ENCODE assay signal across 8 mouse cellular contexts in the genomic region with DNA sequence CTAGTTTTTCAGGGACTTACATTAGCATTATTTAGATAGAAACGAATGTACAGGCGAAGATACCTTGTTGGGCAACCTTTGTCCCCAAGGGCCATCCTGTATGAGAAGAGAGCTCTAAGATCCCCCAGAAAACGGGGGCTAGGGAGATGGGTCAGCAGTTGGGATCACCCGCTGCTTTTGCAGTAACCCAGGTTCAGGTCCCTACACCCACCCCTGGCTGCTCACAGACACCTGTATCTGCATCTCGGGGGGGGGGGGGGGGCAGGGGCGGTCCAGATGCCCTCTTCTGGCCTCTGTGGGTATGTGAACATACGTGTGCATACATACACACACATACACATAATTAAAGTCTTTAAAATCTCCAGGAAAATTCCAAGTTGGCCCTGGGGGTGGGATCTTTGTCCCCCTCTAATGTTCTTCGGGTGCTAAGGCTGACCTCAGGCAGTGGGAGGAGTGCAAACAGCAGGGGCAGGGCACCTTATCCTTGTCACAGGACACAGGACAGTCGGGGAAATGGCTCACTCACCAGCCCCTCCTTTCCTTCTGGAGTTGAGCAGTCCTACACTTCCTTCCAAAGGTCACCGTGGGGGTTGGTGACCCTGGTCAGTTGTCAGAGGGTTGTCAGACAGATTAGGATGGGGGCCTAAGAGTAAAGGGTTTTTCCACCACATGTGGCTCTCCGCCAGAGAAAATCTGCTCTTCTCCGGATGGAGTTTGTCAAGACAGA. TPM values are rescaled to one million over a fixed set of nuclear protein-coding genes. Genes with fewer than 3 reads are reported as not detected.
DNase-seq lines count a peak whose midpoint lies in the region; ATAC-seq lines count a peak whose summit lies in the region.

No protein-coding gene starts in this region.

- 13% methylated on average over 12 of the region's 12 CpGs for WGBS in intestine, embryonic 16.5 days
- WGBS in liver, embryonic 16.5 days (ENCODE audit: insufficient replicate concordance), result 4% methylated on average over 11 of the region's 12 CpGs
- 24% methylated on average over 12 of the region's 12 CpGs for WGBS in neural tube, embryonic 12.5 days

- peak overlapping the region; percentile 87 for H3K9ac ChIP-seq in intestine, embryonic 16.5 days (ENCODE audit: low read depth, low read length)
- peak overlapping the region; percentile 95 for H3K9ac ChIP-seq in liver, embryonic 16.5 days (ENCODE audit: low read depth, low read length)
- H3K9ac ChIP-seq in neural tube, embryonic 12.5 days, result no peak overlapping the region

- peak; percentile 72 for DNase-seq in adipocyte (ENCODE audit: low spot score)
- DNase-seq in c-Kit-negative CD71-positive TER-119-positive erythroid progenitor cells, embryonic 14.5 days (ENCODE audit: low read depth, low spot score), result peak; percentile 58
- DNase-seq in heart, adult 11 months, result peak; percentile 99
- DNase-seq in frontal cortex, postnatal 14 days (ENCODE audit: low spot score in 2 of 2), result no peak
- DNase-seq in right cerebral cortex, postnatal 4 days, result no peak

- peaks cover 24% of the 10 kb centered on the region for H3K4me1 ChIP-seq in intestine, embryonic 16.5 days (ENCODE audit: control insufficient read depth, insufficient read depth, low read length)
- H3K4me1 ChIP-seq in liver, embryonic 16.5 days (ENCODE audit: control insufficient read depth, low read depth, low read length), result peaks cover 35% of the 10 kb centered on the region
- H3K4me1 ChIP-seq in neural tube, embryonic 12.5 days, result peaks cover 11% of the 10 kb centered on the region; the same call in 1 of the 2 replicates

- H3K36me3 ChIP-seq in intestine, embryonic 16.5 days (ENCODE audit: control insufficient read depth, insufficient read depth, low read length), result peaks cover 4% of the 10 kb centered on the region
- peaks cover 13% of the 10 kb centered on the region for H3K36me3 ChIP-seq in liver, embryonic 16.5 days (ENCODE audit: control insufficient read depth, insufficient read depth)
- no peaks in the 10 kb centered on the region for H3K36me3 ChIP-seq in neural tube, embryonic 12.5 days

- H3K4me2 ChIP-seq in intestine, embryonic 16.5 days (ENCODE audit: low read depth, low read length), result peak overlapping the region; percentile 81
- H3K4me2 ChIP-seq in liver, embryonic 16.5 days (ENCODE audit: low read depth, low read length), result peak overlapping the region; percentile 86
- peak overlapping the region; percentile 58 for H3K4me2 ChIP-seq in neural tube, embryonic 12.5 days (replicated peaks)

- peak; percentile 57 for ATAC-seq in intestine, embryonic 16.5 days
- peak; percentile 61 for ATAC-seq in liver, embryonic 16.5 days (ENCODE audit: low read depth)
- no peak for ATAC-seq in neural tube, embryonic 12.5 days (ENCODE audit: low FRiP score, low read depth)

- H3K9me3 ChIP-seq in intestine, embryonic 16.5 days (ENCODE audit: control insufficient read depth, low read length), result no peaks in the 10 kb centered on the region
- H3K9me3 ChIP-seq in liver, embryonic 16.5 days (replicated peaks; ENCODE audit: control insufficient read depth, low read length), result no peaks in the 10 kb centered on the region
- no peaks in the 10 kb centered on the region for H3K9me3 ChIP-seq in neural tube, embryonic 12.5 days

- H3K4me3 ChIP-seq in intestine, embryonic 16.5 days (ENCODE audit: low read length), result peak overlapping the region; percentile 56
- H3K4me3 ChIP-seq in liver, embryonic 16.5 days (ENCODE audit: low read depth, low read length), result peak overlapping the region; percentile 85
- H3K4me3 ChIP-seq in neural tube, embryonic 12.5 days, result no peak overlapping the region

- H3K27ac ChIP-seq in intestine, embryonic 16.5 days (ENCODE audit: low read length), result peak overlapping the region; percentile 93
- H3K27ac ChIP-seq in liver, embryonic 16.5 days (ENCODE audit: low read length), result peak overlapping the region; percentile 100
- no peak overlapping the region for H3K27ac ChIP-seq in neural tube, embryonic 12.5 days

- no peaks in the 10 kb centered on the region for H3K27me3 ChIP-seq in intestine, embryonic 16.5 days (replicated peaks; ENCODE audit: control insufficient read depth, insufficient read depth, low read length)
- no peaks in the 10 kb centered on the region for H3K27me3 ChIP-seq in liver, embryonic 16.5 days (ENCODE audit: control insufficient read depth, insufficient read depth, low read depth, low read length)
- peaks cover 15% of the 10 kb centered on the region; the same call in 1 of the 2 replicates for H3K27me3 ChIP-seq in neural tube, embryonic 12.5 days (replicated peaks)

RNA-seq across cellular contexts. Expression of gene Vamp8, which starts 0.5 kb away (rescaled TPM):
- 251 and 269 TPM in 2 replicates for polyA plus RNA-seq in intestine, embryonic 16.5 days (2015; fragmentation: Nextera tagmentation; extraction: Ambion mirVana)
- 212 and 230 TPM in 2 replicates for polyA plus RNA-seq in liver, embryonic 16.5 days (2015; fragmentation: Nextera tagmentation; extraction: Ambion mirVana)
- 31.8 and 34.6 TPM in 2 replicates for polyA plus RNA-seq in neural tube, embryonic 12.5 days (2016; fragmentation: Nextera tagmentation; extraction: Ambion mirVana)

RNA-seq across cellular contexts. Expression of gene Vamp5, which starts 10.7 kb away (rescaled TPM):
- 17.3 and 17.8 TPM in 2 replicates for polyA plus RNA-seq in intestine, embryonic 16.5 days (2015; fragmentation: Nextera tagmentation; extraction: Ambion mirVana)
- 54.9 and 62.8 TPM in 2 replicates for polyA plus RNA-seq in liver, embryonic 16.5 days (2015; fragmentation: Nextera tagmentation; extraction: Ambion mirVana)
- 17.3 and 18.7 TPM in 2 replicates for polyA plus RNA-seq in neural tube, embryonic 12.5 days (2016; fragmentation: Nextera tagmentation; extraction: Ambion mirVana)

RNA-seq across cellular contexts. Expression of gene Ggcx, which starts 23.1 kb away (rescaled TPM):
- polyA plus RNA-seq in intestine, embryonic 16.5 days (2015; fragmentation: Nextera tagmentation; extraction: Ambion mirVana), result 20.3 and 23.7 TPM in 2 replicates
- 29.6 and 31.7 TPM in 2 replicates for polyA plus RNA-seq in liver, embryonic 16.5 days (2015; fragmentation: Nextera tagmentation; extraction: Ambion mirVana)
- 22.5 and 26.8 TPM in 2 replicates for polyA plus RNA-seq in neural tube, embryonic 12.5 days (2016; fragmentation: Nextera tagmentation; extraction: Ambion mirVana)

RNA-seq across cellular contexts. Expression of gene Rnf181, which starts 24.2 kb away (rescaled TPM):
- polyA plus RNA-seq in intestine, embryonic 16.5 days (2015; fragmentation: Nextera tagmentation; extraction: Ambion mirVana), result 159 and 162 TPM in 2 replicates
- polyA plus RNA-seq in liver, embryonic 16.5 days (2015; fragmentation: Nextera tagmentation; extraction: Ambion mirVana), result 86.5 and 91.9 TPM in 2 replicates
- polyA plus RNA-seq in neural tube, embryonic 12.5 days (2016; fragmentation: Nextera tagmentation; extraction: Ambion mirVana), result 108 and 109 TPM in 2 replicates

RNA-seq across cellular contexts. Expression of gene Tmem150a, which starts 35.7 kb away (rescaled TPM):
- 16.4 and 18.0 TPM in 2 replicates for polyA plus RNA-seq in intestine, embryonic 16.5 days (2015; fragmentation: Nextera tagmentation; extraction: Ambion mirVana)
- polyA plus RNA-seq in liver, embryonic 16.5 days (2015; fragmentation: Nextera tagmentation; extraction: Ambion mirVana), result 54.4 and 59.7 TPM in 2 replicates
- 12.8 and 12.9 TPM in 2 replicates for polyA plus RNA-seq in neural tube, embryonic 12.5 days (2016; fragmentation: Nextera tagmentation; extraction: Ambion mirVana)

Comparison
In these comparisons a context has a peak if more than half of its experiments do, and no peak if none do; other contexts are left out.
1. DNase-seq: peak in adipocyte (single experiment), c-Kit-negative CD71-positive TER-119-positive erythroid progenitor cells, embryonic 14.5 days (single experiment) and heart, adult 11 months (single experiment); none in frontal cortex, postnatal 14 days (0 of 2) and right cerebral cortex, postnatal 4 days (single experiment).
2. Peak in every context shown above with its lines, with median percentiles within 50 percentile points of each other: H3K4me2 ChIP-seq.